Mouse (Mus musculus): ENCODE measurements around the gene Nsun5. TPM values are rescaled to one million over a fixed set of nuclear protein-coding genes. Genes with fewer than 3 reads are reported as not detected.
"Not testable (repeated sequence)": the region's sequence is repeated elsewhere in the genome, so short reads cannot be mapped to it uniquely, and the experiment has no call there.

Nsun5 gene
- polyA plus RNA-seq, 1 experiment from 2014 or later = 34.7 TPM

DNA sequence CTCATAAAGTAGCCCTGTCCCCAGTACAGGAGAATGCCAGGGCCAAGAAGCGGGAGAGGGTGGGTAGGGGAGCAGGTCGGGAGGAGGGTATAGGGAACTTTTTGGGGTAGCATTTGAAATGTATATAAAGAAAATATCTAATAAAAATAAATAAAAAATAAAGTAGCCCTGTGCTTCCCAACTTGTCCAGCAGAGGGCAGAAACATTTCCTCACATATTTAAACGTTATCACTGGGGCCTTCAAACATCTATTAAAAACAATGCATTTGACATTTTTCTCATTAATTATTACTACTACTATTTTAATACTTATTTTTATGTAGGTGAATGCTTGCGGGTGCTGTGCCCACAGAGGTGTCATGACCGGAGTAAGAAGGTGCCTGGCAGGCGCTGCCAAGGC lies 1.9 kb upstream of the Nsun5 start:
- Histone ChIP-seq H3K27me3 (replicated peaks; ENCODE audit: control insufficient read depth, insufficient read depth, low read length) (no peaks in the 10 kb centered on the region), H3K4me3 (ENCODE audit: low read length) (no peak overlapping the region), H3K4me1 (ENCODE audit: control insufficient read depth, insufficient read depth, low read length) (peaks cover 7% of the 10 kb centered on the region), H3K9ac (ENCODE audit: low read depth, low read length) (no peak overlapping the region), H3K9me3 (ENCODE audit: control insufficient read depth, low read length) (no peaks in the 10 kb centered on the region), H3K4me2 (ENCODE audit: low read depth, low read length) (no peak overlapping the region), H3K27ac (ENCODE audit: low read length) (no peak overlapping the region), H3K36me3 (ENCODE audit: control insufficient read depth, insufficient read depth, low read length) (no peaks in the 10 kb centered on the region)
- no peak for ATAC-seq
- WGBS = 50% methylated on average over 6 of the region's 6 CpGs

DNA sequence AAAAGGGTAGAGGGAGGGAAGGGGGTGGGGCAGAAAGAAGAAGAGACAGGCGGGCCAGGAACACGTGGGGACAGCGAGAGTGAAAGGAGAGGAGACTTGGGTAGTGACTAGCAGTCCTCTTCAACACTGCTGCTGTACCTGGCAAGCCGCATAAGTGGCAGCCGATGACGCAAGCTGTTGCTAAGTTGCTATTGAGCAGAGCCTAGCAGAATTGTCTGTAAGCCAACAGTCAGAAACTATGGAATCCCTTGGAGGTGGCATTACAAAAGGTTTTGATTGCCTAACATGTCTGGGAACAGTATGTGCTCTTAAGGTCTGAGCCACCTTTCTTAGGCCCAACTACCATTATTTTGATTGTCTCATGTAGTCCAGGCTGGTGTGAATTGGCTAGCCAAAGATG lies 1.4 kb upstream of the Nsun5 start:
- WGBS = 87% methylated on average over 6 of the region's 6 CpGs
- H3K4me3 ChIP-seq (ENCODE audit: low read length) = no peak overlapping the region
- H3K9me3 ChIP-seq (ENCODE audit: control insufficient read depth, low read length) = no peaks in the 10 kb centered on the region
- H3K4me2 ChIP-seq (ENCODE audit: low read depth, low read length) = no peak overlapping the region
- H3K36me3 ChIP-seq (ENCODE audit: control insufficient read depth, insufficient read depth, low read length) = peaks cover 3% of the 10 kb centered on the region; the same call in 1 of the 2 replicates
- no peak overlapping the region for H3K27ac ChIP-seq (ENCODE audit: low read length)
- no peak for ATAC-seq
- H3K27me3 ChIP-seq (replicated peaks; ENCODE audit: control insufficient read depth, insufficient read depth, low read length) = no peaks in the 10 kb centered on the region
- H3K4me1 ChIP-seq (ENCODE audit: control insufficient read depth, insufficient read depth, low read length) = peaks cover 7% of the 10 kb centered on the region
- H3K9ac ChIP-seq (ENCODE audit: low read depth, low read length) = no peak overlapping the region

DNA sequence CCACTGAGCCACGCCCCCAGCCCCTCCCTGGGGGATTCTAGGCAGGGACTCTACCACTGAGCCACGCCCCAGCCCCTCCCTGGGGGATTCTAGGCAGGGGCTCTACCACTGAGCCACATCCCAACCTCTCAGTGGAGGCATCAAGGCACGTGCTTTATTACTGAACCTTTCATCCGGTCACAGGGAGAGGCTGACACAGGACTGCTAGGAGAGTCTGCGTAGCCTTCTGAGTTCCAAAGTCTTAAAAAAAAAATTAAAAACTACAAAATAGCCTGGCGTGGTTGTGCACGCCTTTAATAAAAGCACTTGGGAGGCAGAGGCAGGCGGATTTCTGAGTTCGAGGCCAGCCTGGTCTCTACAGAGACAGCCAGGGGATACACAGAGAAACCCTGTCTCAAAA lies 557 bp upstream of the Nsun5 start:
- Histone ChIP-seq H3K9ac (ENCODE audit: low read depth, low read length) (peak overlapping the region; percentile 94), H3K36me3 (ENCODE audit: control insufficient read depth, insufficient read depth, low read length) (peaks cover 11% of the 10 kb centered on the region), H3K4me3 (ENCODE audit: low read length) (peak overlapping the region; percentile 95), H3K4me2 (ENCODE audit: low read depth, low read length) (peak overlapping the region; percentile 58)
- not testable (repeated sequence) for H3K27me3 ChIP-seq (replicated peaks; ENCODE audit: control insufficient read depth, insufficient read depth, low read length); H3K27ac ChIP-seq (ENCODE audit: low read length); H3K9me3 ChIP-seq (ENCODE audit: control insufficient read depth, low read length); ATAC-seq; H3K4me1 ChIP-seq (ENCODE audit: control insufficient read depth, insufficient read depth, low read length)
- WGBS = 52% methylated on average over 9 of the region's 9 CpGs

DNA sequence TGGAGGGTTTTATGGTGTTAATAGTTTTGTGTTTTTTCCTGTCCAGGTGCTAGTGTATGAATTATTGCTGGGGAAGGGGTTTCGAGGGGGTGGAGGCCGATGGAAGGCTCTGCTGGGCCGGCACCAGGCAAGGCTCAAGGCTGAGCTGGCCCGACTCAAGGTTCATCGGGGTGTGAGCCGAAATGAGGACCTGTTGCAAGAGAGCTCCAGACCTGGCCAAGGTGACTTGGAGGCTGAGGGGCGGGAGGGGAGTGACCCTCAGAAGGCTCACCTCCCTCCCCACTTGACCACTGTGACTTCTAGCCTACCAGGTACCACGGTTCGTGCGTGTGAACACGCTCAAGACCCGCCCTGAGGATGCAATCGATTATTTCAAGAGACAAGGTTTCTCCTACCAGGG lies 1.4 kb downstream of the Nsun5 start:
- WGBS = 91% methylated on average over 13 of the region's 13 CpGs
- Histone ChIP-seq H3K9ac (ENCODE audit: low read depth, low read length) (0 out of 2 replicates have a peak overlapping the region, but pooled peaks have one; percentile 94), H3K27me3 (replicated peaks; ENCODE audit: control insufficient read depth, insufficient read depth, low read length) (no peaks in the 10 kb centered on the region), H3K9me3 (ENCODE audit: control insufficient read depth, low read length) (no peaks in the 10 kb centered on the region), H3K27ac (ENCODE audit: low read length) (no peak overlapping the region), H3K4me2 (ENCODE audit: low read depth, low read length) (no peak overlapping the region), H3K36me3 (ENCODE audit: control insufficient read depth, insufficient read depth, low read length) (peaks cover 20% of the 10 kb centered on the region), H3K4me1 (ENCODE audit: control insufficient read depth, insufficient read depth, low read length) (peaks cover 7% of the 10 kb centered on the region), H3K4me3 (ENCODE audit: low read length) (no peak overlapping the region)
- ATAC-seq = no peak

DNA sequence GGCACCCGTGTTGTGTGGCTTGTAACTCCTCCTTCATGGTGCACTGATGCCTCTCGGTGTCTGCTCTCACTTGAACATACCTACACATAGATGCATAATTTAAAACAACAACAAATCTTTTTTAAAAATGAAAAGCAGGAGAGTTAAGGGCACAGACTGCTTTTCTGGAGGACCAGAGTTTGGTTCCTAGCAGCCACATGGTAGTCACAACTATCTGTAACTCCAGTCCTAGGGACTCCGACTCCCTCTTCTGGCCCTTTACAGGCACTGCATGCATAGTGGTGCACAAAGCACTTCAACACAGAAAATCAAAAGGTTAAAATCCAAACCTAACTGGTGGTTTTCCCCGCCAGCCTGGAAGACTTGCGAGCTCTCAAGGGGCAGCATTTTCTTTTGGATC lies 3.8 kb downstream of the Nsun5 start:
- H3K27me3 ChIP-seq (replicated peaks; ENCODE audit: control insufficient read depth, insufficient read depth, low read length) = no peaks in the 10 kb centered on the region
- 92% methylated on average over 5 of the region's 5 CpGs for whole genome bisulfite sequencing
- H3K4me1 ChIP-seq (ENCODE audit: control insufficient read depth, insufficient read depth, low read length) = peaks cover 7% of the 10 kb centered on the region
- no peak overlapping the region for H3K4me3 ChIP-seq (ENCODE audit: low read length)
- no peak overlapping the region for H3K4me2 ChIP-seq (ENCODE audit: low read depth, low read length)
- H3K36me3 ChIP-seq (ENCODE audit: control insufficient read depth, insufficient read depth, low read length) = peaks cover 35% of the 10 kb centered on the region
- no peaks in the 10 kb centered on the region for H3K9me3 ChIP-seq (ENCODE audit: control insufficient read depth, low read length)
- H3K9ac ChIP-seq (ENCODE audit: low read depth, low read length) = no peak overlapping the region
- no peak for ATAC-seq
- H3K27ac ChIP-seq (ENCODE audit: low read length) = no peak overlapping the region

DNA sequence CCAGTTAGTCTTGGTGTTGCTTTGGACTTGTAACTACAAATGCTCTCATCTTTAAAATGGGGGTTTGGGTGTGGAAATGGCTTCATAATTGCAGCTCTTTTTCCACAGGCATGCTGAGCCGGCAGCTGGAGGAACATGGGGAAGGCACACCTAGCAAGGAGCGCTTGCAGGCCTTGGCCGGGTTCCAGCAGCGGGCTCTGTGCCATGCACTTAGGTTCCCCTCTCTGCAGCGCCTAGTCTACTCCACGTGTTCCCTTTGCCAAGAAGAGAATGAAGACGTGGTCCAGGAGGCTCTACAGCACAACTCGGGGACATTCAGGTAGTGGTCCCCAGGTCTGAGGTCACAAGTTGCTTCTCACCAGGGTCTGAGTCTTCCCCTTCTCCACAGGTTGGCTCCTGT lies 5.4 kb downstream of the Nsun5 start:
- Histone ChIP-seq H3K27me3 (replicated peaks; ENCODE audit: control insufficient read depth, insufficient read depth, low read length) (no peaks in the 10 kb centered on the region), H3K4me2 (ENCODE audit: low read depth, low read length) (no peak overlapping the region), H3K4me3 (ENCODE audit: low read length) (no peak overlapping the region), H3K27ac (ENCODE audit: low read length) (no peak overlapping the region), H3K9ac (ENCODE audit: low read depth, low read length) (no peak overlapping the region), H3K9me3 (ENCODE audit: control insufficient read depth, low read length) (no peaks in the 10 kb centered on the region), H3K4me1 (ENCODE audit: control insufficient read depth, insufficient read depth, low read length) (peaks cover 7% of the 10 kb centered on the region), H3K36me3 (ENCODE audit: control insufficient read depth, insufficient read depth, low read length) (peaks cover 35% of the 10 kb centered on the region)
- 68% methylated on average over 8 of the region's 8 CpGs for WGBS
- no peak for ATAC-seq

DNA sequence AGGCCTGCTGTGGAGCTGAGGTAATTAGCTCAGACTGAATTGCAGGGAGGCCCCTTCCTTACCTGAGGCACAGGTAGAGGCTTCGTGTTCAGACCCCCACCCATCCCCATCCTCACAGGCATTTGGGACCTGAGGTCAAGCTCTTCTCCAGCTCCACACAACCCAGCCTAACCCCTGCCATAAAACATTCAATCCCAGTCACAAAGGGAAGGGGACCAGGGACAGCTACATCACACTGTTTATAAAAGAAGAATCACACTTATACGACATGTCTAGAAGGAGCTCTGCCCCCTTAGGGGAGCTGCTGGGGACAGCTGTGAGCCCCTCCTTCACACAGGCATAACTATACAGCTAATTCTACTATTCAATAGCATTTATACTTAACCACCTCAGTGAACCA lies 6.6 kb downstream of the Nsun5 start:
- Histone ChIP-seq H3K36me3 (ENCODE audit: control insufficient read depth, insufficient read depth, low read length) (peaks cover 45% of the 10 kb centered on the region), H3K9ac (ENCODE audit: low read depth, low read length) (no peak overlapping the region), H3K4me2 (ENCODE audit: low read depth, low read length) (no peak overlapping the region), H3K27me3 (replicated peaks; ENCODE audit: control insufficient read depth, insufficient read depth, low read length) (no peaks in the 10 kb centered on the region), H3K9me3 (ENCODE audit: control insufficient read depth, low read length) (no peaks in the 10 kb centered on the region), H3K4me1 (ENCODE audit: control insufficient read depth, insufficient read depth, low read length) (no peaks in the 10 kb centered on the region), H3K4me3 (ENCODE audit: low read length) (no peak overlapping the region), H3K27ac (ENCODE audit: low read length) (no peak overlapping the region)
- 47% methylated on average over 2 of the region's 2 CpGs for WGBS
- ATAC-seq = no peak

DNA sequence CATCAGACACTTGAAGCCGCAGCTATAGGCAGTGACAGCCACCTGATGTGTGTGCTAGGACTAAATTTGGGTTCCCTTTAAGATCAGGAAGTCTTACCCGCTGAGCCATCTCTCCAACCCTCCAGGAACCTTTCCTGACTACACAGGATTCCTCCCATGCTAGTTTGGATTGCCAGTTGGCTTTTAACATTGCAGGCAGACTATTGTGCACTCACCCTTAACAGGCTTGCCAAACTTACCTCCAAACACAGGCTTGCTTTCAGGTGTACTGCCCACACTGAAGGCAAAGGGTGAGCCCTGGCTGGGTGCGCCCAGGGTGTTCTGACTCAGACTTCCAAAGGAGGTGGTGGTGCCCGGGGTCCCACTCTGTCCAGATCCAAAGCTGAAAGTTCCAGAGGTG lies 10.9 kb downstream of the Nsun5 start:
- ATAC-seq = no peak
- WGBS = 96% methylated on average over 4 of the region's 4 CpGs
- Histone ChIP-seq H3K4me2 (ENCODE audit: low read depth, low read length) (no peak overlapping the region), H3K9me3 (ENCODE audit: control insufficient read depth, low read length) (no peaks in the 10 kb centered on the region), H3K27ac (ENCODE audit: low read length) (no peak overlapping the region), H3K9ac (ENCODE audit: low read depth, low read length) (no peak overlapping the region), H3K4me1 (ENCODE audit: control insufficient read depth, insufficient read depth, low read length) (no peaks in the 10 kb centered on the region), H3K27me3 (replicated peaks; ENCODE audit: control insufficient read depth, insufficient read depth, low read length) (no peaks in the 10 kb centered on the region), H3K4me3 (ENCODE audit: low read length) (no peak overlapping the region), H3K36me3 (ENCODE audit: control insufficient read depth, insufficient read depth, low read length) (peaks cover 56% of the 10 kb centered on the region)

DNA sequence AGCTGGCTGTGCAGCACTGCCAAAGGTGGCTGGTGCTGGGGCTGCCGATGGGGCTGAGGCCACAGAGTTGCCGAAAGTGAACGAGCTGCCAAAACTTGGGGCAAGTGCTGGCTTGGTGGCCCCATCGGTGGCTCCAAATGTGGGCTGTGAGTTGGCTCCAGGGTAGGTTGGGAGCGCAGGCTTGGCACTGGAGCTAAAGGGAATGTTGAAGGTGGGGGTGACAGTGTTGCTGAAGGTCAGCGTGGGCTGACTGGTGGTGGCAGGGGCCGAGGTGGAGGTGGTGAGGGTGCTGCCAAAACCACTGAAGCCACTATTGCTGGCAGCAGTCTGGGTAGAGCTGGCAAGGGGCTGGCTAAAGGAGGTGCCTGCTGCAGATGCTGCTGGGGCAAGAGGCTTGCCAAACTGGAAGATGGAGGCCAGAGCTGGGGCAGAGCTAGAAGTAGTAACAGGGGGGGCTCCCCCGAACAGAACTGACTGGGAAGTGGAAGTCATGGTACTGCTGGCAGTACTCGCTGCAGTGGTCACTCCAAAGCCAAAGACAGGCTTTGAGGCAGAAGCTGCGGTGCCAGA lies 11.7 kb downstream of the Nsun5 start:
- 93% methylated on average over 10 of the region's 10 CpGs for WGBS
- ATAC-seq = no peak
- peaks cover 55% of the 10 kb centered on the region for H3K36me3 ChIP-seq (ENCODE audit: control insufficient read depth, insufficient read depth, low read length)

DNA sequence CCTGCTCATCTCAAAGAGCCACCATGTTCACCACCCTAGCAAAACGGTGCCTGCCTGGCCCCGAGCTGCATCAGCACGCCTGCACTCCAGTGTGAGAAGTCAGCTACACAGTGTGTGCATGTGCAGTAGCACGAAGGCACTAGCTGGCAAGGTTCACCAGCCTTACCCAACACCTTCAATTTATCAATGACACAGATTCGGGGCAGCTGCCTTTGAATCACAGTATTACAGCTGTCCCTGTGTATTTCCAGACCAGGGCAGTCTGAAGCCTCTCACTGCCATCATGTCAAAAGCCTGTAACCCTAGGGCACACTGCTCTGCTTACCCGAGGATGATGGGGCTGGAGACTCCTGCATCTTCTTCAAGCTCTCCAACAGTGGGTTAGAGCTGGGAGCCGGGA lies 13.0 kb downstream of the Nsun5 start:
- Histone ChIP-seq H3K9ac (ENCODE audit: low read depth, low read length) (no peak overlapping the region), H3K36me3 (ENCODE audit: control insufficient read depth, insufficient read depth, low read length) (peaks cover 63% of the 10 kb centered on the region), H3K27ac (ENCODE audit: low read length) (no peak overlapping the region), H3K4me3 (ENCODE audit: low read length) (no peak overlapping the region), H3K4me1 (ENCODE audit: control insufficient read depth, insufficient read depth, low read length) (no peaks in the 10 kb centered on the region), H3K27me3 (replicated peaks; ENCODE audit: control insufficient read depth, insufficient read depth, low read length) (no peaks in the 10 kb centered on the region), H3K4me2 (ENCODE audit: low read depth, low read length) (no peak overlapping the region), H3K9me3 (ENCODE audit: control insufficient read depth, low read length) (no peaks in the 10 kb centered on the region)
- WGBS = 85% methylated on average over 7 of the region's 7 CpGs
- no peak for ATAC-seq

More for the DNA sequence above, 11.7 kb downstream of the Nsun5 start:
- Histone ChIP-seq H3K4me1 (ENCODE audit: control insufficient read depth, insufficient read depth, low read length) (no peaks in the 10 kb centered on the region), H3K27ac (ENCODE audit: low read length) (no peak overlapping the region), H3K4me2 (ENCODE audit: low read depth, low read length) (no peak overlapping the region), H3K9me3 (ENCODE audit: control insufficient read depth, low read length) (no peaks in the 10 kb centered on the region), H3K9ac (ENCODE audit: low read depth, low read length) (no peak overlapping the region), H3K27me3 (replicated peaks; ENCODE audit: control insufficient read depth, insufficient read depth, low read length) (no peaks in the 10 kb centered on the region), H3K4me3 (ENCODE audit: low read length) (no peak overlapping the region)

Data from intestine, embryonic 16.5 days (tissue).